Mouse (Mus musculus): ENCODE data around the gene Slc25a48.

The Slc25a48 gene

DNA sequence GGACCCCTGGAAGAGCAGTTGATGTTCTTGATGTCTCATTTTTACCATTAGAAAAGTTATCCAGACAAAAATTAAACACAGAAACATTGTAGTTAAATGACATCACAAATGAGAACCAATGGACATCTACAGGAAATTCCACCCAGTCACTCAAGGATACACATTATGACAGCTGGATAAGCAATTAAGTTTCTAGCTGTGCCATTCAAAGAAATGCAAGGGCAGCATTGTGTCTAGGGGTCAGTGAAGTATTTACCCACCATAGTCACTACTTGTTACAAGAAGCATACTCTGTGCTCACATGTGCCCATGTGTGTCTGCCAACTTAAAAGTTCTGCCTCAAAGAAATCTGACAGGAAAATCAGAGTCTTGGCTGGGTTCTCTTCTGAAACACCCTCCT is 75.4 kb downstream of the Slc25a48 start:
- DNase-seq (ENCODE audit: low read depth) = no peak

GRCm38 (mm10) chr13:56516311-56516710 is 78.2 kb downstream of the Slc25a48 start:
- DNase-seq (ENCODE audit: low read depth) = no peak

DNA sequence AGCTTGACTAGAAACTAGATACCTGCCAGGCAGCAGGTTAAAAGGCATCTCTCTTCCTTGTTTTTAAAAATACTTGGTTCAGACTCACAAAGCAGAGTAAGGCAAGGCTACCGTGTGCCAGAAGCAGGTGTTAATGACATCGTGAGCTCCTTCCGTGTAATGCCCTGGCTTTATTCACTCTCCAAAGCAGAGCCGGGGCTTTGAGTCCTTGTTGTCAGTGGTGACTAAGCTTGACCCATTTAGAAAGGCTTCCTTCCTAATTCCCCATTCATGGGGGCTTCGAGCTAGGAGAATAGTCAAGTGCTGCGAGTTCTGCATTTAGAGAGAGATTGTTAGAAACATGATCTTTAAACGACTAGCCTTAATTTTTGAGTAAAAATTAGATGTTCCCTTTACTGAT is 78.7 kb downstream of the Slc25a48 start:
- DNase-seq (ENCODE audit: low read depth) = no peak

- DNase-seq (ENCODE audit: low read depth) = peak; percentile 74
Observed at GRCm38 (mm10) chr13:56522081-56522820, 84.1 kb downstream of the Slc25a48 start, which contains the start of gene Fbxl21. Fbxl21 (plus strand) TSS chr13:56522472.

DNA sequence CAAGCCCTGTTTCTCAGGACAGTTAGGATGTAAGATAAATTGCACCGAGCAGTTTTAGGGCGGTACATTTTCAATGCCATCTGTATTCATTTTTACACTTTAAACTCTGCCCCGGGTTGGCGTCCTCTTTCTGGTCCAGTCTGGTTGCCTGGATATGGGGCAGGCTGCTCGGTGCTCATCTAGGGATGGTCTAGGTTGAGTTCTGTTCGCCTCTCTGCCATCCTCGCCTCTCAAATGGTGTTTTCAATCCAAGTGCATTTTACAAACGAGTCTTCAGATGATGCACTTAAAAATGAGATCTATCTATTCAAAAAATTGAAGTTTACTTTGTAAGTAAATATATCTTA is 84.6 kb downstream of the Slc25a48 start:
- no peak for DNase-seq (ENCODE audit: low read depth)

All from NIH3T3 (cell line).